ENCODE assay signal across 24 mouse cellular contexts in the genomic region with DNA sequence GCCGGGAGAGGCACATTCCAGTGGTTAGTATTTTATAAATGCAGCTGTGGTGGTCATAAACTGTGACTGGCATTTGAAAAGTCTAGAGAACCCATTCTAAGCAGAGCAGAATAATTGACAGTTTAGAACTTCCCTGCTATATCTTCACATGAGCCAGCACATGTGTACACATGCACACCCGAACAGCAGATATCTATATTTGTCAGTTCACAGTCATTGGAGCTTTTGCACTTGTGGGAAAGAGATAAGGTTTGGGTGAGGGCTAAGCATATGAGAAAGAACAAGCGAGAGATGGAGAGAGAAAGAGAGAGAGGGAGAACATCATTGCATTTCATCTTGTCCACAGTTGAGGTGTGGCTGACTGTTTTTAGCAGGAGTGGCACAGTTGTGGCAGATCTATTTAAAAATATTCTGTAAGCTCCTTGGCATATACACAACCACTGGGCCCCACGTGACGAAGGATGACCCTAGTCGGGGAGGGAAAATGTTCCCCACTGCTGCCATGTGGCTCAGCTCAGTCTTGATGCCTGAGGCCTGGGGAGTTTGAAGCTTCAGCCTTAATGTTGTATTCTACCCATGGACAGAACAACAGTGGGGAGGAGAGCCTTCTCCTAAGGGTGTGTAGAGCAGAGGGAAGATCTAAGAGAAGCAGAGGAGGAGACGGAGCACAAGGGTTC.
DNase-seq lines count a peak whose midpoint lies in the region; ATAC-seq and TF ChIP-seq lines count a peak whose summit lies in the region.
"Had no signal": no experiment of that assay in that cellular context is flagged by ENCODE, and none has a peak within 500 bp of the region (broad histone marks: within the 10 kb centered on the region; RNA-seq: fewer than 3 reads in every experiment).

No protein-coding gene starts in this region.

- H3K36me3 ChIP-seq in intestine, embryonic 16.5 days (ENCODE audit: control insufficient read depth, insufficient read depth, low read length), result no peaks in the 10 kb centered on the region
- no peaks in the 10 kb centered on the region for H3K36me3 ChIP-seq in intestine, postnatal 0 days (ENCODE audit: control insufficient read depth, insufficient read depth)
- no peaks in the 10 kb centered on the region for H3K36me3 ChIP-seq in liver, embryonic 11.5 days (ENCODE audit: control insufficient read depth, insufficient read depth, low read length)
- H3K36me3 ChIP-seq: embryonic facial prominence, embryonic 13.5 days; forebrain, embryonic 10.5 days; hindbrain, embryonic 15.5 days; limb, embryonic 10.5 days had no signal

- peak; percentile 64 for DNase-seq in c-Kit-positive CD71-positive TER-119-positive erythroid progenitor cells, embryonic 14.5 days (ENCODE audit: low spot score)
- no peak for DNase-seq in liver, embryonic 11.5 days (ENCODE audit: low spot score)
- DNase-seq in left cerebral cortex, adult 18-20 months (ENCODE audit: low spot score in 2 of 2), result no peak
- DNase-seq in thymus, adult 18-20 months, result no peak
- DNase-seq: adrenal gland, adult 2 months; cerebellum, adult 11 months; cerebellum, postnatal 10 days; forebrain, postnatal 0 days; heart, postnatal 36 days; kidney, adult 11 months; lung, adult 18-20 months; right cerebral cortex, postnatal 25 days; thymus, adult 2 months had no signal

- no peak for TF ChIP-seq CTCF in intestine, postnatal 0 days (IDR thresholded peaks at IDR 0.05; ENCODE audit: low read depth)

- no peak overlapping the region for H3K27ac ChIP-seq in intestine, embryonic 16.5 days (ENCODE audit: low read length)
- no peak overlapping the region for H3K27ac ChIP-seq in intestine, postnatal 0 days (ENCODE audit: low read depth, low read length)
- peak overlapping the region; percentile 74 for H3K27ac ChIP-seq in liver, embryonic 11.5 days (ENCODE audit: low read depth, low read length)
- H3K27ac ChIP-seq: embryonic facial prominence, embryonic 13.5 days; forebrain, embryonic 10.5 days; hindbrain, embryonic 15.5 days; kidney, postnatal 0 days; layer of hippocampus, adult 2 months; limb, embryonic 10.5 days had no signal

- WGBS in intestine, embryonic 16.5 days, result 80% methylated on average over 7 of the region's 7 CpGs
- WGBS in intestine, postnatal 0 days, result 71% methylated on average over 7 of the region's 7 CpGs
- 66% methylated on average over 7 of the region's 7 CpGs for WGBS in liver, embryonic 11.5 days

- H3K9ac ChIP-seq in intestine, embryonic 16.5 days (ENCODE audit: low read depth, low read length), result no peak overlapping the region
- no peak overlapping the region for H3K9ac ChIP-seq in intestine, postnatal 0 days (ENCODE audit: low read depth, low read length)
- no peak overlapping the region for H3K9ac ChIP-seq in liver, embryonic 11.5 days (ENCODE audit: low read depth, low read length)
- H3K9ac ChIP-seq: embryonic facial prominence, embryonic 13.5 days; forebrain, postnatal 0 days; hindbrain, embryonic 15.5 days had no signal

- H3K4me3 ChIP-seq in intestine, embryonic 16.5 days (ENCODE audit: low read length), result no peak overlapping the region
- no peak overlapping the region for H3K4me3 ChIP-seq in intestine, postnatal 0 days (ENCODE audit: low read depth, low read length)
- no peak overlapping the region for H3K4me3 ChIP-seq in liver, embryonic 11.5 days (ENCODE audit: low read depth, low read length)
- H3K4me3 ChIP-seq: embryonic facial prominence, embryonic 13.5 days; forebrain, embryonic 10.5 days; hindbrain, embryonic 15.5 days; layer of hippocampus, adult 2 months; limb, embryonic 10.5 days had no signal

- no peaks in the 10 kb centered on the region for H3K4me1 ChIP-seq in intestine, embryonic 16.5 days (ENCODE audit: control insufficient read depth, insufficient read depth, low read length)
- H3K4me1 ChIP-seq in intestine, postnatal 0 days (replicated peaks; ENCODE audit: control insufficient read depth, insufficient read depth, low read length), result no peaks in the 10 kb centered on the region
- no peaks in the 10 kb centered on the region; the same call in 1 of the 2 replicates for H3K4me1 ChIP-seq in liver, embryonic 11.5 days (replicated peaks; ENCODE audit: control insufficient read depth, insufficient read depth, low read length)
- H3K4me1 ChIP-seq: forebrain, embryonic 10.5 days; hindbrain, embryonic 15.5 days; limb, embryonic 10.5 days had no signal

- H3K4me2 ChIP-seq in intestine, embryonic 16.5 days (ENCODE audit: low read depth, low read length), result no peak overlapping the region
- no peak overlapping the region for H3K4me2 ChIP-seq in intestine, postnatal 0 days (replicated peaks; ENCODE audit: low read depth)
- no peak overlapping the region for H3K4me2 ChIP-seq in liver, embryonic 11.5 days
- H3K4me2 ChIP-seq: embryonic facial prominence, embryonic 13.5 days; hindbrain, embryonic 15.5 days had no signal

- no peaks in the 10 kb centered on the region for H3K27me3 ChIP-seq in intestine, embryonic 16.5 days (replicated peaks; ENCODE audit: control insufficient read depth, insufficient read depth, low read length)
- no peaks in the 10 kb centered on the region for H3K27me3 ChIP-seq in intestine, postnatal 0 days (replicated peaks; ENCODE audit: control insufficient read depth, insufficient read depth, low read length)
- H3K27me3 ChIP-seq in liver, embryonic 11.5 days (replicated peaks; ENCODE audit: control insufficient read depth, insufficient read depth, low read length), result no peaks in the 10 kb centered on the region
- H3K27me3 ChIP-seq: embryonic facial prominence, embryonic 13.5 days; hindbrain, embryonic 15.5 days had no signal

- peak; percentile 64 for ATAC-seq in intestine, embryonic 16.5 days
- ATAC-seq in intestine, postnatal 0 days, result no peak
- peak; percentile 94 for ATAC-seq in liver, embryonic 11.5 days (replicated peaks; ENCODE audit: low FRiP score)
- ATAC-seq in megakaryocyte progenitor cell, adult 5-6 weeks (replicated peaks; ENCODE audit: poor library complexity), result peak; percentile 94
- ATAC-seq in activated CD4-positive, CD25-positive, alpha-beta regulatory T cell, adult 4 months, result no peak
- ATAC-seq: forebrain, postnatal 0 days; midbrain, embryonic 16.5 days had no signal

- no peaks in the 10 kb centered on the region for H3K9me3 ChIP-seq in intestine, embryonic 16.5 days (ENCODE audit: control insufficient read depth, low read length)
- no peaks in the 10 kb centered on the region for H3K9me3 ChIP-seq in intestine, postnatal 0 days (ENCODE audit: control insufficient read depth)
- H3K9me3 ChIP-seq in liver, embryonic 11.5 days (ENCODE audit: control insufficient read depth, low read length), result no peaks in the 10 kb centered on the region
- H3K9me3 ChIP-seq: embryonic facial prominence, embryonic 13.5 days; forebrain, embryonic 10.5 days; hindbrain, embryonic 15.5 days; limb, embryonic 10.5 days had no signal

Comparison
In these comparisons a context has a peak if more than half of its experiments do, and no peak if none do; other contexts are left out.
1. ATAC-seq: peak in intestine, embryonic 16.5 days (single experiment), liver, embryonic 11.5 days (single experiment) and megakaryocyte progenitor cell, adult 5-6 weeks (single experiment); none in intestine, postnatal 0 days (single experiment) and activated CD4-positive, CD25-positive, alpha-beta regulatory T cell, adult 4 months (single experiment).